Mouse (Mus musculus) liver, adult 2 months (tissue): ENCODE measurements around the gene Kif1b. TPM values are rescaled to one million over a fixed set of nuclear protein-coding genes. Genes with fewer than 3 reads are reported as not detected.

Experiments
- DNase-seq: peaks from one replicate; pipeline ENCODE4 v3.0.0-alpha.2; 2011; ENCODE audit warnings: low read depth, low spot score; ENCODE audit errors: extremely low read depth
- H3K27ac ChIP-seq: fragments of 200-500 bp; replicated peaks from 2 replicates; pipeline ENCODE4 v1.5.1; 2012; ENCODE audit warnings: low read depth, mild to moderate bottlenecking, control low read depth, inconsistent platforms, low read length; ENCODE audit not compliant: insufficient read depth
- H3K27me3 ChIP-seq: fragments of 200-500 bp; 2 replicates; pipeline ENCODE4 v1.6.1; 2012; ENCODE audit warnings: mild to moderate bottlenecking, moderate library complexity, low read length, inconsistent platforms; ENCODE audit not compliant: control insufficient read depth, insufficient read depth
- H3K36me3 ChIP-seq: fragments of 200-500 bp; 2 replicates; pipeline ENCODE4 v1.6.1; 2012; ENCODE audit warnings: low read length, inconsistent platforms; ENCODE audit not compliant: control insufficient read depth, insufficient read depth
- H3K4me1 ChIP-seq: fragments of 200-500 bp; 2 replicates; pipeline ENCODE4 v1.6.1; 2011; ENCODE audit warnings: low read length; ENCODE audit not compliant: control insufficient read depth, insufficient read depth
- H3K4me3 ChIP-seq: fragments of 200-500 bp; 2 replicates; pipeline ENCODE4 v1.5.1; 2011; ENCODE audit warnings: low read depth, mild to moderate bottlenecking, control low read depth, low read length, moderate library complexity; ENCODE audit not compliant: insufficient read depth
- H3K79me2 ChIP-seq: fragments of 200-500 bp; 2 replicates; pipeline ENCODE4 v1.6.1; 2012; ENCODE audit warnings: inconsistent platforms, mild to moderate bottlenecking, low read length, moderate library complexity; ENCODE audit not compliant: control insufficient read depth, insufficient read depth
- H3K9ac ChIP-seq: fragments of 200-500 bp; 2 replicates; pipeline ENCODE4 v1.6.1; 2012; ENCODE audit warnings: low read depth, mild to moderate bottlenecking, control low read depth, inconsistent platforms, low read length
- CTCF ChIP-seq: fragments of 200-500 bp; IDR thresholded peaks from 2 replicates; pipeline ENCODE4 v1.5.1; 2011; ENCODE audit warnings: low read depth, low read length, control low read depth
- POLR2A ChIP-seq: fragments of 200-500 bp; IDR thresholded peaks from 2 replicates; pipeline ENCODE4 v1.6.1; 2011; ENCODE audit warnings: low read length, control low read depth; ENCODE audit not compliant: insufficient read depth; ENCODE audit errors: extremely low read depth
- WGBS: fragments of 180-500 bp; shearing (Covaris S2); methylation state at CpG from one replicate; pipeline ENCODE4 v1.1.7; 2018; 5-methylcytosine and 5-hydroxymethylcytosine counted together
- polyA plus RNA-seq: library from polyadenylated mRNA; depleted of rRNA; stranded (reverse); fragments of >200 nt; gene quantifications from 2 replicates; pipeline ENCODE4 v1.2.3, GENCODE M21; 2012
- total RNA-seq: library from RNA; depleted of rRNA; stranded (reverse); fragments of >200 nt; gene quantifications from 2 replicates; pipeline ENCODE4 v1.2.3, GENCODE M21; 2014

Gene Kif1b
- total and polyA plus RNA-seq, 2 experiments = 41.2 to 74.4 TPM

DNA sequence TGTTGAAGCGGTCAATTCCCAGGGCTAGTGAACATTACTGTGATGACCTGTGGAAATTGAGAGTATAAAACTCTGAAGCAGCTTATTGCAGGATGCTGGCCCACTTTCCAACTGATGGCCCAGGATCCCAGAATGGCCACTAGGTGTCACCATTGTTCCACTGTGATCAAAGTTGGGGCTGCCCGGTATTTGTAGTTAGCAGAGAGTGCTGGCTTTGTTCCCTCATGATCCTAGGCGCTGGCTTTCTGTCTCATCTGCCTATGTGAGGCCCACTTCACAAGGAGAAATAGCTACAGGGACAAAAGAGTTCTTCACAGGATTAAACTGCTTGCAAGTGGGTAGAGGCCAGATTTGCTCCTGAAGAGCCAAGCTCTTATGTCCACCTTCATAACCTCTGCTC is 163.0 kb downstream of the Kif1b start:
- DNase-seq = peak; percentile 63
- Histone ChIP-seq H3K36me3 (no peaks in the 10 kb centered on the region), H3K4me1 (peaks cover 10% of the 10 kb centered on the region), H3K9ac (no peak overlapping the region), H3K27me3 (no peaks in the 10 kb centered on the region), H3K4me3 (no peak overlapping the region), H3K79me2 (no peaks in the 10 kb centered on the region), H3K27ac (no peak overlapping the region)
- TF ChIP-seq CTCF (peak; percentile 79), POLR2A (no peak)
- whole genome bisulfite sequencing = 1% methylated on average over 3 of the region's 3 CpGs

- H3K4me3 ChIP-seq = no peak overlapping the region
- no peak for DNase-seq
- H3K79me2 ChIP-seq = no peaks in the 10 kb centered on the region
- TF ChIP-seq POLR2A (no peak), CTCF (no peak)
- no peaks in the 10 kb centered on the region for H3K36me3 ChIP-seq
- H3K27me3 ChIP-seq = no peaks in the 10 kb centered on the region
- WGBS = 24% methylated on average over 4 of the region's 4 CpGs
- H3K9ac ChIP-seq = no peak overlapping the region
- H3K27ac ChIP-seq = no peak overlapping the region
- peaks cover 5% of the 10 kb centered on the region; the same call in 1 of the 2 replicates for H3K4me1 ChIP-seq
These were observed 163.9 kb downstream of the Kif1b start for GRCm38 (mm10) chr4:149143594-149143993.

- H3K36me3 ChIP-seq = no peaks in the 10 kb centered on the region
- H3K4me3 ChIP-seq = no peak overlapping the region
- TF ChIP-seq POLR2A (no peak), CTCF (no peak)
- WGBS = 92% methylated on average over 8 of the region's 8 CpGs
- no peaks in the 10 kb centered on the region for H3K27me3 ChIP-seq
- no peak overlapping the region for H3K9ac ChIP-seq
- no peak for DNase-seq
- H3K27ac ChIP-seq = no peak overlapping the region
- H3K79me2 ChIP-seq = no peaks in the 10 kb centered on the region
- no peaks in the 10 kb centered on the region for H3K4me1 ChIP-seq
These were observed 169.0 kb downstream of the Kif1b start for GRCm38 (mm10) chr4:149138515-149138914.

- Histone ChIP-seq H3K9ac (peak within 1 kb of the TSS; percentile 58), H3K36me3 (no peaks in the 10 kb centered on the region), H3K4me1 (no peaks in the 10 kb centered on the region), H3K27ac (no peak within 1 kb of the TSS), H3K4me3 (peak within 1 kb of the TSS; percentile 73), H3K27me3 (no peaks in the 10 kb centered on the region), H3K79me2 (no peaks in the 10 kb centered on the region)
- 3% methylated on average over 68 of the region's 68 CpGs for WGBS
- peak; percentile 87 for TF ChIP-seq CTCF
- no peak for TF ChIP-seq POLR2A
- DNase-seq = peak; percentile 51
These were observed 170.3 kb downstream of the Kif1b start, which contains the start of gene Cenps for GRCm38 (mm10) chr4:149136982-149137770. Gene Cenps (minus strand): TSS chr4:149137629.

DNA sequence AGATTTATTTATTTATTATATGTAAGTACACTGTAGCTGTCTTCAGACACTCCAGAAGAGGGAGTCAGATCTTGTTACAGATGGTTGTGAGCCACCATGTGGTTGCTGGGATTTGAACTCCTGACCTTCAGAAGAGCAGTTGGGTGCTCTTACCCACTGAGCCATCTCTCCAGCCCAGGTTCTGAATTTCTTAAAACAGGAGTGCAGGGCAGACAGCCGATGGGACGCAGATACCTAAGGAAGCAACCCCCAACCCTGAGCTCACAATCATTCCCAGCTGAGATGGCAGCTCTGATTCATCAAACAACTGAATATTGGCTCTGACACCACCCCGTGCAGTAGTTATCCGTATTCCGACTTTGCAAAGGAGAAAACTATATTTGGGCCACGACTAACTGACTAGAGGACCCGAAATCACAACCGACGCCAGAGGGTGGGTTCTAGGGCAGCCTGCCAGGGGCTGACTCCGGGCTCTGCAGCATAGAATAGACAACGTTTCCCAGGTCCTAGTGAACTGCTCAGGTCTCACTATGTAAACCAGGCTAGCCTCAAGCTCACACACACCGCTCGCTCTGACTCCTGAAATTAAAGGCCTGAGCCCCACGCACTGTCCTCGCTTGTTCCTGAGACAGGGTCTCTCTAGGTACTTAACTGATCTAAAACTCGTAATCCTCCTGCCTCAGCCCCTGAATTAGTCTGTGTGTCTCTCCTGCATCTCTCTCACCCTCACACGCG is 171.2 kb downstream of the Kif1b start:
- H3K79me2 ChIP-seq = no peaks in the 10 kb centered on the region
- H3K4me3 ChIP-seq = no peak overlapping the region
- H3K27me3 ChIP-seq = no peaks in the 10 kb centered on the region
- DNase-seq = no peak
- WGBS = 84% methylated on average over 18 of the region's 18 CpGs
- H3K36me3 ChIP-seq = no peaks in the 10 kb centered on the region
- H3K4me1 ChIP-seq = peaks cover 3% of the 10 kb centered on the region
- H3K9ac ChIP-seq = no peak overlapping the region
- H3K27ac ChIP-seq = no peak overlapping the region
- TF ChIP-seq POLR2A = no peak
- TF ChIP-seq CTCF = no peak
